Mouse (Mus musculus) lung, embryonic 16.5 days (tissue): ENCODE measurements around the gene Pnn. TPM values are rescaled to one million over a fixed set of nuclear protein-coding genes. Genes with fewer than 3 reads are reported as not detected.
"Not testable (repeated sequence)": the region's sequence is repeated elsewhere in the genome, so short reads cannot be mapped to it uniquely, and the experiment has no call there.

Experiments
- ATAC-seq: fragments of 200-750 bp; cut with Nextera tagmentation; 2 replicates; pipeline ENCODE4 v1.8.0; 2017; ENCODE audit warnings: low read depth, mild to moderate bottlenecking, moderate library complexity
- H3K27ac ChIP-seq: fragments of 300-500 bp; sonication (generic); 2 replicates; pipeline ENCODE4 v1.5.1; 2014; ENCODE audit warnings: mild to moderate bottlenecking, control low read depth, low read length
- H3K27me3 ChIP-seq: fragments of 300-500 bp; sonication (generic); 2 replicates; pipeline ENCODE4 v1.6.1; 2014; ENCODE audit warnings: low read depth, low read length, mixed read lengths; ENCODE audit not compliant: control insufficient read depth, insufficient read depth
- H3K36me3 ChIP-seq: fragments of 300-500 bp; sonication (generic); 2 replicates; pipeline ENCODE4 v1.6.1; 2014; ENCODE audit warnings: low read length; ENCODE audit not compliant: control insufficient read depth, insufficient read depth
- H3K4me1 ChIP-seq: fragments of 300-500 bp; sonication (generic); replicated peaks from 2 replicates; pipeline ENCODE4 v1.6.1; 2014; ENCODE audit warnings: low read length, mixed read lengths; ENCODE audit not compliant: control insufficient read depth, insufficient read depth
- H3K4me2 ChIP-seq: fragments of 300-500 bp; sonication (generic); 2 replicates; pipeline ENCODE4 v1.6.1; 2014; ENCODE audit warnings: low read depth, low read length, control low read depth
- H3K4me3 ChIP-seq: fragments of 300-500 bp; sonication (generic); 2 replicates; pipeline ENCODE4 v1.5.1; 2014; ENCODE audit warnings: mild to moderate bottlenecking, low read length, control low read depth
- H3K9ac ChIP-seq: fragments of 300-500 bp; sonication (generic); 2 replicates; pipeline ENCODE4 v1.6.1; 2014; ENCODE audit warnings: low read length, control low read depth
- H3K9me3 ChIP-seq: fragments of 300-500 bp; sonication (generic); 2 replicates; pipeline ENCODE4 v1.6.1; 2016; ENCODE audit warnings: low read length; ENCODE audit not compliant: control insufficient read depth
- WGBS: fragments of 180-500 bp; shearing (Covaris S2); extraction: QIAGEN DNeasy Blood & Tissue Kit; methylation state at CpG from one replicate; pipeline ENCODE4 v1.1.7; 2014; 5-methylcytosine and 5-hydroxymethylcytosine counted together
- polyA plus RNA-seq: library from polyadenylated mRNA; unstranded; fragments of >200 nt; fragmentation: Nextera tagmentation; extraction: Ambion mirVana; gene quantifications from 2 replicates; pipeline ENCODE4 v1.2.1, GENCODE M21; 2015

Pnn gene
- polyA plus RNA-seq, 1 experiment from 2014 or later, result 87.0 TPM

DNA sequence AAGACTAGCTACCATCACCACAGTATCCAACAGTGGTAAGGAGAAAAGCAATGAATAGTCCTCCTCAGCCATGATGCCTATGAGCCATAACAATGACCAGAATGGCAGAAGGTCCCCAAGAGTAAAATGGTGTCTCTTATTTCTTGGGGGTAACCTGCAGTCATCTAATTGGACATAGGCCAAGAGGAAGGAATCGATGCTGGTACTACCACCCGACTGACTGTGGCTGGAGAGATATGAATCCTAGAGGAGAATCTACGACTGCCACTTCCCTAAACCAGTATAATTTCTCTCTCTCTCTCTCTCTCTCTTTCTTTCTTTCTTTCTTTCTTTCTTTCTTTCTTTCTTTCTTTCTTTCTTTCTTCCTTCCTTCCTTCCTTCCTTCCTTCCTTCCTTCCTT lies 14.2 kb upstream of the Pnn start:
- Histone ChIP-seq H3K27me3 (no peaks in the 10 kb centered on the region), H3K4me1 (no peaks in the 10 kb centered on the region), H3K4me3 (no peak overlapping the region), H3K9ac (no peak overlapping the region), H3K27ac (no peak overlapping the region), H3K9me3 (no peaks in the 10 kb centered on the region), H3K36me3 (peaks cover 12% of the 10 kb centered on the region), H3K4me2 (no peak overlapping the region)
- no peak for ATAC-seq
- 85% methylated on average over 3 of the region's 3 CpGs for WGBS

DNA sequence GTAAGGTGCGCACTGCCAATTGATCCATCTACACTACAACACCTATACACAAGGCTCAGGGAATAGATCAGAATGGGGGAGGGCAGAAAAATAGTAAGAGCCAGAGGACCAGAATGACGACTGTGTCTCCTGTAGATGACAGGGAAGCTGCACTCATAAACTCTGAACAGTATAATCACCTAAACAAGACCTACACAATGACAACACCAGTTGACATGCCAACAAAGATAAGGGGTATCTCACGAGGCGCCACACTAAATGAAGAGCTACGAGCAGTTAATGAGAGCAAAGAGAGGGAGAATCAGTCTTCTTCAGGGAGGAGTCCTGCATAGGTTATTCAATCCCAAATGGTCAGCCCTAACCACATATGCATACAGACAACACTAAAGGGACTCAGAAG lies 13.5 kb upstream of the Pnn start:
- 81% methylated on average over 5 of the region's 5 CpGs for WGBS
- no peak for ATAC-seq
- H3K4me2 ChIP-seq, result no peak overlapping the region
- no peak overlapping the region for H3K27ac ChIP-seq
- H3K4me1 ChIP-seq, result no peaks in the 10 kb centered on the region
- peaks cover 12% of the 10 kb centered on the region for H3K36me3 ChIP-seq
- H3K4me3 ChIP-seq, result no peak overlapping the region
- H3K9ac ChIP-seq, result no peak overlapping the region
- H3K9me3 ChIP-seq, result no peaks in the 10 kb centered on the region
- no peaks in the 10 kb centered on the region for H3K27me3 ChIP-seq

DNA sequence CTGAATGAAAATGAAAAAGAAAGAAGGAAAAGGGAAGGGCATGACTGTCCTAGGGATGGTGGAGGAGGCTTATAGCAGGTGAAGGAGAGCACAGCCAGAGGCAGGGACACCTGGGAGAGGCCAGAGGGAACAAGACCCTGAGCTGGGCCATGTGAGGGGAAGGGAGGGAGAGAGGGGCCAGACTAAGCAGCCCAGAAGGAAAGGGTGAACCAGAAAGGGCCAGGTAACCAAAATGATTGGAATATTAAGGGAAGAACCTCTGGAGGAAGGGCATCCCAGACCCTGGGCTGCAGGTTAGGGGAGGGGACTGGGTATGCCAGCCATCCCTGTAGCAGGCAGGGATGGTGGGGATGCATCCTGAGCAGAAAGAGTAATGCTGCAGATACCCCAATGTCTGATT lies 12.7 kb upstream of the Pnn start:
- Histone ChIP-seq H3K27me3 (no peaks in the 10 kb centered on the region), H3K4me1 (no peaks in the 10 kb centered on the region), H3K4me3 (no peak overlapping the region), H3K9ac (no peak overlapping the region), H3K36me3 (peaks cover 14% of the 10 kb centered on the region), H3K9me3 (no peaks in the 10 kb centered on the region), H3K4me2 (no peak overlapping the region), H3K27ac (no peak overlapping the region)
- no peak for ATAC-seq

DNA sequence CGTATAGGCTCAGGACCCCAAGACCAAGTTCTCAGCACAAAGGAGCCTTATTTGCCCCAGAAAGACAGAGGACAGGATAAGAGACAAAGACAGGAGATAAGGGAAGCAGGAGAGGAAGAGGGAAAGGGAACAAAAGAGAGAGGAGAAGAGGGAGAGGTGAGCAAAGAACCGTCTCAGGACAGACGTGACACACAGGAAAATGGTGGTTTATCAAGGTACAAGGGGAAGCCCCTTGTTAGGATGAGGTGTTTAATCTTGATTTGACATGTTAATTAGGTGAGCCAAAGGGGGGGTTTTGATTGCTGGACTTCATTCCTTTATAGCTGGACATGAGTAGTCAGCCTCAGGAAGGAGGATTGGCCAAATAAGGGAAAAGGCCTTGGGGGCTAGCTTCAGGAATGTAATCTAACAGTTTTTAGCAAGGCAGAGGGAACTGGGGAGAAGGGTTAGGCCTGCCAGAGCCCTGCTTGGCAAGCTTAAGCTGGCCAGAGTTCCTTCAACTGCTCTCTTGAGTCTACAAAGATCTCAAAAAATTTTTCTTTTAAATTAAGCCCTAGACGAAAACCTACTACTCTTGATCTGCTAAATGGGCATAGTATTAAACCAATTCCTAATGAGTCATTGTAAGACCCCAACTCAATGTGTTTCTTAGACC lies 11.4 kb upstream of the Pnn start:
- no peak overlapping the region for H3K9ac ChIP-seq
- ATAC-seq, result no peak
- no peaks in the 10 kb centered on the region for H3K27me3 ChIP-seq
- H3K36me3 ChIP-seq, result peaks cover 15% of the 10 kb centered on the region
- H3K27ac ChIP-seq, result no peak overlapping the region
- H3K4me3 ChIP-seq, result no peak overlapping the region
- H3K9me3 ChIP-seq, result no peaks in the 10 kb centered on the region
- no peak overlapping the region for H3K4me2 ChIP-seq
- 60% methylated on average over 4 of the region's 4 CpGs for WGBS
- H3K4me1 ChIP-seq, result peaks cover 8% of the 10 kb centered on the region; the same call in 1 of the 2 replicates

DNA sequence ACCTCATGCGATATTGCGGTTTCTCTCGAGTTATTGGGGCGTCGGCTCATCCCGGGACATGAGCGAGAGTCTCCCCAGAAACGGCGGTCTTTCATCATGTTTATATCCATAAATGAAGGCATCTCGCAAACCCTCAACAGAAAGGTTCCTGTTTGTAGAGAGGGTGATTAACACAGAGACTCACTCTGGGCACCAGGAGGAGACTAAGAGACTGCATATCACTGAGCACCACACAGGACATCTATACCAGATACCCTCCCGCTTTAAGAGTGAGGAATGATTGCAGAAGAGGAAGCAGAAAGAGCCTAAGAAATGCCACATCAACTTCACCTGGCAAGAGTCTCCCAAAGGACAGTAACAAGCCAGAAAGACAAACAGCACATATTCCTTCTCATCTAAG lies 10.5 kb upstream of the Pnn start:
- Histone ChIP-seq H3K27me3 (no peaks in the 10 kb centered on the region), H3K9ac (no peak overlapping the region), H3K36me3 (peaks cover 15% of the 10 kb centered on the region), H3K4me2 (no peak overlapping the region), H3K4me3 (no peak overlapping the region), H3K9me3 (no peaks in the 10 kb centered on the region), H3K4me1 (peaks cover 8% of the 10 kb centered on the region; the same call in 1 of the 2 replicates), H3K27ac (no peak overlapping the region)
- ATAC-seq, result no peak
- 96% methylated on average over 11 of the region's 11 CpGs for WGBS

DNA sequence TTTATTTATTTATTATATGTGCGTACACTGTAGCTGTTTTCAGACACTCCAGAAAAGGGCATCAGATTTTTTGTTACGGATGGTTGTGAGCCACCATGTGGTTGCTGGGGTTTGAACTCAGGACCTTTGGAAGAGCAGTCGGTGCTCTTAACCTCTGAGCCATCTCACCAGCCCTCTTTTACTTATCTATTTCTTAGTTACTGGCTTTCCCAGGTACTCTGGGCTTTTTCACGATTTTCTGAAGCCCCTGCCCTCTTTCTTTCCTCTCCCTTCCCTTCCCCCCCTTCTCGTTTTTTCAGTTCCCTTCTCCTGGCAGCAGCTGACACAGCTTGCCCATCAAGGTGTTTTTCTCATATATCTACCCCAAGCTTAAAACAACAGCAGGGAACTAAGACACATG lies 8.4 kb upstream of the Pnn start:
- WGBS, result 77% methylated on average over 5 of the region's 5 CpGs
- not testable (repeated sequence) for H3K4me1 ChIP-seq, H3K27me3 ChIP-seq, H3K4me3 ChIP-seq, H3K9me3 ChIP-seq, H3K9ac ChIP-seq, ATAC-seq, H3K4me2 ChIP-seq, H3K27ac ChIP-seq
- H3K36me3 ChIP-seq, result peaks cover 15% of the 10 kb centered on the region

DNA sequence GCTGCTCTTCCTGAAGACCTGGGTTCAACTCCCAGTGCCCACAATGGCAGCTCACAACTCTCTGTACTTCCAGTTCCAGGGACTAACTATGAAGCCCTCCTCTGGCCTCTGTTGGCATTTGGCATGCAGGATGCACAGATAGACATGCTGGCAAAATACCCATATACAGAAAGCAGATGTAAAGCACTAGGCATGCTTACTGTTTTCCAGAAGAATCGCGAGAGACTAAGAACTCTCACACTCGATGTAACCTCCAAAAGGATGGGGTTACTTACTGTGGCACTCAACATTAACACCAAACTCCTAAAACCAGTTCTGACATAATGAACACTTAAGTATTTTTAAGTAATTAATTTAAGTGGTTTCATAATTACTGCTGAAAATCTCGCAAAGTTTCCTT lies 6.4 kb upstream of the Pnn start:
- Histone ChIP-seq H3K4me1 (peaks cover 10% of the 10 kb centered on the region; the same call in 1 of the 2 replicates), H3K4me3 (peak overlapping the region; percentile 84), H3K27ac (peak overlapping the region; percentile 91), H3K9me3 (no peaks in the 10 kb centered on the region), H3K36me3 (peaks cover 13% of the 10 kb centered on the region), H3K4me2 (peak overlapping the region; percentile 80), H3K27me3 (no peaks in the 10 kb centered on the region), H3K9ac (peak overlapping the region; percentile 95)
- 37% methylated on average over 4 of the region's 4 CpGs for WGBS
- no peak for ATAC-seq

DNA sequence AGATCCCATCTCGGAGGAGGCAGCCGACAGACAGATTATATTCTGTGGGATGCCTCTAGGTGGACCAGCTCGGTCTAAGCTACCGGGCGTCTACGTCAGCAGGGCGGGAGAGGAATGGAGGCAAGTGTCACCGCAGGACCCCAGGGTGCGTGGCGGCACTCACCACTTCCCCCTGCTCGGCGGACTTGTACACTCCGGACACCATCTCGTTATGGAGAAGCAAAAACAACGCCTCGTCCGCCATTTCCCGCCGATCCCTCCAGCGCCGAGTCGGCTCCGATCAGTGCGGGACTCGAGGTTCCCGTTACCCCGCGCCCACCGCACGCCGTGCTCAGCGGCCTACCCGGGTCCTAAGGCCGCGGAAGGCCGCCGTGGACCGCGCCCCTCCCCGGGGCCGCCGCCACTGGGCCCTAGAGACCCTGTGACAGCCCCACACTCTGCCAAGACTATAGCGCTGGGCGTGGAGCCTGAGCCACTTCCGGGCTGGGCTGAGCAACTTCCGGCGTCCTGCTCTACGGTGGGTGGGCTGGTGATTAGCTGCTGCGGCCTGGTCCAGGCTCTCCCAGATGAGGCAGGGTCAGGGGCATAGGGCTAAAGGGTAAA lies 5.6 kb upstream of the Pnn start, which contains the start of gene Trappc6b:
Gene Trappc6b (minus strand): TSS at position 480 of the 603 bp plus-strand sequence.
- ATAC-seq, result peak; percentile 98
- 0% methylated on average over 49 of the region's 49 CpGs for WGBS
- H3K4me3 ChIP-seq, result peak within 1 kb of the TSS; percentile 84
- no peaks in the 10 kb centered on the region for H3K9me3 ChIP-seq
- peak within 1 kb of the TSS; percentile 91 for H3K27ac ChIP-seq
- H3K36me3 ChIP-seq, result peaks cover 11% of the 10 kb centered on the region
- no peaks in the 10 kb centered on the region for H3K27me3 ChIP-seq
- H3K4me1 ChIP-seq, result peaks cover 11% of the 10 kb centered on the region
- H3K4me2 ChIP-seq, result peak within 1 kb of the TSS; percentile 80
- H3K9ac ChIP-seq, result peak within 1 kb of the TSS; percentile 95

DNA sequence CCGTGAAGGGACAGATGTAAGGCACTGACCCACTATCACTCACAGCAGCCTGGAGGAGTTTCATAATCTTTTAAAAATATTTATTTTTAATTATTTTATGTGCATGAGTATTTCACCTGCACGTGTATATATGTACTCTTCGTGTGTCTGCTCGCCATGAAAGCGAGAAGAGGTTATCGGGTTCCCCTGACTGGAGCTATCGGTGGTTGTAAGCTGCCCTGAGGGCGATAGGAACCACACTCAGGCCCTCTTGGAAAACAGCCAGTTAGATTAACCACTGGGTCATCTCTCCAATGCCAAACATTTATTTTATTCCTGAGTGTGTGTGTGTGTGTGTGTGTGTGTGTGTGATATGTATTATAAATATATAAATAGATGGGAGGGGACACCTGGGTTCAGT lies 1.8 kb upstream of the Pnn start:
- Histone ChIP-seq H3K4me2 (no peak overlapping the region), H3K4me3 (no peak overlapping the region), H3K4me1 (peaks cover 16% of the 10 kb centered on the region), H3K27ac (no peak overlapping the region), H3K27me3 (no peaks in the 10 kb centered on the region), H3K9me3 (no peaks in the 10 kb centered on the region), H3K9ac (no peak overlapping the region), H3K36me3 (peaks cover 16% of the 10 kb centered on the region)
- 78% methylated on average over 8 of the region's 8 CpGs for WGBS
- ATAC-seq, result no peak
